Mouse (Mus musculus) heart, embryonic 13.5 days (tissue): ENCODE measurements at regions not wholly inside any gene's neighbourhood (a gene's known extent, or its start where the extent isn't known, plus 50 kb on each side); places are given as distances from the start of the nearest gene placed in this dataset.
A peak's percentile ranks its signal among the peaks of the same experiment; 100 is the strongest.

Experiments used
- ATAC-seq: fragments of 200-750 bp; cut with Nextera tagmentation; 2 replicates; pipeline ENCODE4 v1.8.0; 2017; ENCODE audit warnings: moderate TSS enrichment; ENCODE audit not compliant: insufficient number of reproducible peaks, low FRiP score, low TSS enrichment; ENCODE audit errors: extremely low read depth
- H3K27ac ChIP-seq: fragments of 300-500 bp; sonication (generic); replicated peaks from 2 replicates; pipeline ENCODE4 v1.5.1; 2015; ENCODE audit warnings: moderate library complexity, mild to moderate bottlenecking, inconsistent platforms
- H3K27me3 ChIP-seq: fragments of 300-500 bp; sonication (generic); replicated peaks from 2 replicates; pipeline ENCODE4 v1.6.1; 2015; ENCODE audit warnings: mild to moderate bottlenecking, inconsistent platforms
- H3K36me3 ChIP-seq: fragments of 300-500 bp; sonication (generic); 2 replicates; pipeline ENCODE4 v1.6.1; 2015; ENCODE audit warnings: mild to moderate bottlenecking, inconsistent platforms
- H3K4me1 ChIP-seq: fragments of 300-500 bp; sonication (generic); 2 replicates; pipeline ENCODE4 v1.6.1; 2015; ENCODE audit warnings: inconsistent platforms
- H3K4me2 ChIP-seq: fragments of 300-500 bp; sonication (generic); 2 replicates; pipeline ENCODE4 v1.6.1; 2015; ENCODE audit warnings: inconsistent platforms, mild to moderate bottlenecking, moderate library complexity
- H3K4me3 ChIP-seq: fragments of 300-500 bp; sonication (generic); 2 replicates; pipeline ENCODE4 v1.5.1; 2015; ENCODE audit warnings: moderate library complexity, mild to moderate bottlenecking, inconsistent platforms
- H3K9ac ChIP-seq: fragments of 300-500 bp; sonication (generic); 2 replicates; pipeline ENCODE4 v1.6.1; 2015; ENCODE audit warnings: inconsistent platforms, mild to moderate bottlenecking, moderate library complexity
- H3K9me3 ChIP-seq: fragments of 300-500 bp; sonication (generic); 2 replicates; pipeline ENCODE4 v1.6.1; 2016; ENCODE audit warnings: inconsistent platforms
- WGBS: fragments of 180-500 bp; shearing (Covaris S2); methylation state at CpG from one replicate; pipeline ENCODE4 v1.1.7; 2015; ENCODE audit warnings: mixed read lengths; 5-methylcytosine and 5-hydroxymethylcytosine counted together

DNA sequence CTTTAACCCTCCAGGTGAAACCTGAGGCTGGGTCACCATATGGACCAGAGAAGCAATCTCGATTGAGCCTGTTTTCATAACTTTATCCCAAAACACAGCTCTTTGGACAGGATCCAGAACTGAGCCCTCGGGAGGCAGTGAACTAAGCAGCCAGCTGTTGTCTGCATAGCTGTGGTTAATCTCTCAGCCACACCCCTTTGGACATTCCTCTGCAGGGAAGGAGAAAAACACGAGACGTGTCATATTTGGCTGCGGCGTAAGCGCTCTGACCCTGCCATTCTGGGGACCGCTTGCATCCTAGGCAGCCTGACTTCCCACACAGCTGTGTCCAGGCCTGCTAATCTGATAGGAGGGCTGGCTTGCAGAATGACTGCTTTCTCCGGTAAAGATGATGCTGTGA lies 55.6 kb upstream of the Ubl3 start:
- H3K9ac ChIP-seq: no peak overlapping the region
- H3K27me3 ChIP-seq: no peaks in the 10 kb centered on the region
- 0 out of 2 replicates have a peak overlapping the region, but pooled peaks have one; percentile 8 for H3K4me3 ChIP-seq
- no peak; the same call in 1 of the 2 replicates for ATAC-seq
- H3K4me2 ChIP-seq: peak overlapping the region; percentile 54
- no peaks in the 10 kb centered on the region for H3K36me3 ChIP-seq
- H3K9me3 ChIP-seq: peaks cover 2% of the 10 kb centered on the region; the same call in 1 of the 2 replicates
- peaks cover 16% of the 10 kb centered on the region for H3K4me1 ChIP-seq
- 8% methylated on average over 9 of the region's 9 CpGs for WGBS
- peak overlapping the region; percentile 42; the same call in 1 of the 2 replicates for H3K27ac ChIP-seq

DNA sequence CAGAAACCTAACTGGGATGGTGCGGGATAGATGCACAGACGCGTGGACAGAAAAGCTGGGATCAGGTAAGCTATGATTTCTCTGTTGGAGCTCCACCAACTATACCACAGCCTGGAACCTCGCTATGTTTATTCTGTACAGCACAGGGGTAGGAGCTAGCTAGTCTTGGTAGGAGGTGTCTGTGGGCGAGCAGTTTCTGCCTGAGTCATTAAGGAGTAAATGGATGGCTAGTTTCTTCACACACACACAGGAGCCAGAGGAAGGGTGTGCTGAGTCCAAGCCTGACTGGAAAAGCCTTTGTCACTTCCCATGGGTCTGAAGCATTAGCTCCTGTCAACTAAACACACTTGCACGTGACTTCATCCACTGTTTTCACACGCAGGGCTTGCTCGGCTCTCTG lies 53.1 kb upstream of the Ubl3 start:
- WGBS: 84% methylated on average over 8 of the region's 8 CpGs
- Histone ChIP-seq H3K9ac (no peak overlapping the region), H3K36me3 (no peaks in the 10 kb centered on the region), H3K27ac (no peak overlapping the region), H3K4me2 (no peak overlapping the region), H3K4me3 (no peak overlapping the region), H3K27me3 (no peaks in the 10 kb centered on the region), H3K9me3 (peaks cover 12% of the 10 kb centered on the region), H3K4me1 (peaks cover 16% of the 10 kb centered on the region)
- no peak for ATAC-seq
